Mouse (Mus musculus) megakaryocyte, embryonic 14.5 days (primary cell): ENCODE results near the gene Wdr89.
"Not testable (repeated sequence)": the region's sequence is repeated elsewhere in the genome, so short reads cannot be mapped to it uniquely, and the experiment has no call there.

ENCODE experiments used
- FLI1 ChIP-seq: IDR thresholded peaks from 2 replicates; pipeline ENCODE4 v1.6.1; 2012; ENCODE audit warnings: low read length, inconsistent platforms, mixed read lengths
- GATA1 ChIP-seq: IDR thresholded peaks from 3 replicates; pipeline ENCODE4 v1.6.1; 2012; ENCODE audit warnings: mixed read lengths, low read length, inconsistent platforms, borderline replicate concordance

GRCm38 (mm10) chr12:75684026-75684425, 14.7 kb upstream of the Wdr89 start:
- TF ChIP-seq GATA1, FLI1: not testable (repeated sequence)
